ENCODE assay signal across 6 mouse cellular contexts in genomic region chr14:53075937-53076336, GRCm38 (mm10).
DNase-seq lines count a peak whose midpoint lies in the region; ATAC-seq and TF ChIP-seq lines count a peak whose summit lies in the region.
"Not testable (repeated sequence)": the region's sequence is repeated elsewhere in the genome, so short reads cannot be mapped to it uniquely, and the experiment has no call there.

No protein-coding gene starts in this region.

- H3K4me3 ChIP-seq in layer of hippocampus, adult 2 months = not testable (repeated sequence)

- peak; percentile 17 for DNase-seq in CD4-positive, CD25-positive, alpha-beta regulatory T cell, adult 2 months (ENCODE audit: low read depth, low spot score)
- DNase-seq in layer of hippocampus, adult 2 months (ENCODE audit: low spot score in 2 of 2) = not testable (repeated sequence)
- peak; percentile 1 for DNase-seq in thymus, postnatal 0 days (ENCODE audit: low spot score)

- peak; percentile 39 for TF ChIP-seq CTCF in layer of hippocampus, adult 2 months (conservative IDR thresholded peaks at IDR 0.05)

- ATAC-seq in activated CD4-positive, CD25-positive, alpha-beta regulatory T cell, adult 4 months = peak; percentile 34
- ATAC-seq in granulocyte monocyte progenitor cell, adult 5-6 weeks (replicated peaks; ENCODE audit: poor library complexity, severe bottlenecking) = peak; percentile 80
- peak; percentile 87 for ATAC-seq in megakaryocyte progenitor cell, adult 5-6 weeks (replicated peaks; ENCODE audit: poor library complexity)

- not testable (repeated sequence) for H3K27ac ChIP-seq in layer of hippocampus, adult 2 months

Comparison
In these comparisons a context has a peak if more than half of its experiments do, and no peak if none do; other contexts are left out.
1. ATAC-seq: peak in every context shown above with its lines; median percentile 87 in megakaryocyte progenitor cell, adult 5-6 weeks; 80 in granulocyte monocyte progenitor cell, adult 5-6 weeks; 34 in activated CD4-positive, CD25-positive, alpha-beta regulatory T cell, adult 4 months.